Mouse (Mus musculus) telencephalon, adult 2 months (tissue): ENCODE measurements around the gene Lmx1a.

Source experiments
- DNase-seq: peaks from one replicate; pipeline ENCODE4 v3.0.0-alpha.2; 2011; ENCODE audit warnings: low read depth, low spot score

The Lmx1a gene

GRCm38 (mm10) chr1:167781787-167782484, 92.9 kb downstream of the Lmx1a start:
- DNase-seq, result peak; percentile 31

GRCm38 (mm10) chr1:167784067-167784466, 95.0 kb downstream of the Lmx1a start:
- DNase-seq, result no peak

GRCm38 (mm10) chr1:167788684-167789413, 99.8 kb downstream of the Lmx1a start:
- DNase-seq, result no peak

- DNase-seq, result no peak
Measured at GRCm38 (mm10) chr1:167789448-167789847, 100.4 kb downstream of the Lmx1a start.

- no peak for DNase-seq
Measured at GRCm38 (mm10) chr1:167790688-167791087, 101.7 kb downstream of the Lmx1a start.

- no peak for DNase-seq
Measured at GRCm38 (mm10) chr1:167791221-167791620, 102.2 kb downstream of the Lmx1a start.

GRCm38 (mm10) chr1:167801923-167802322, 112.9 kb downstream of the Lmx1a start:
- DNase-seq, result no peak

- no peak for DNase-seq
Measured at GRCm38 (mm10) chr1:167802510-167803271, 113.7 kb downstream of the Lmx1a start.

GRCm38 (mm10) chr1:167803351-167803981, 114.4 kb downstream of the Lmx1a start:
- DNase-seq, result no peak

GRCm38 (mm10) chr1:167804836-167805235, 115.8 kb downstream of the Lmx1a start:
- no peak for DNase-seq

GRCm38 (mm10) chr1:167811141-167811540, 122.1 kb downstream of the Lmx1a start:
- DNase-seq, result no peak

GRCm38 (mm10) chr1:167815166-167815565, 126.1 kb downstream of the Lmx1a start:
- DNase-seq, result no peak

- no peak for DNase-seq
Measured at GRCm38 (mm10) chr1:167817028-167817427, 128.0 kb downstream of the Lmx1a start.

- DNase-seq, result no peak
Measured at GRCm38 (mm10) chr1:167817616-167818015, 128.6 kb downstream of the Lmx1a start.

- no peak for DNase-seq
Measured at GRCm38 (mm10) chr1:167820031-167820430, 131.0 kb downstream of the Lmx1a start.

GRCm38 (mm10) chr1:167821125-167821524, 132.1 kb downstream of the Lmx1a start:
- no peak for DNase-seq

GRCm38 (mm10) chr1:167830291-167830690, 141.3 kb downstream of the Lmx1a start:
- DNase-seq, result no peak

- no peak for DNase-seq
Measured at GRCm38 (mm10) chr1:167831601-167832000, 142.6 kb downstream of the Lmx1a start.

- DNase-seq, result no peak
Measured at GRCm38 (mm10) chr1:167854801-167855200, 165.8 kb downstream of the Lmx1a start.

GRCm38 (mm10) chr1:167872028-167872427, 183.0 kb downstream of the Lmx1a start:
- no peak for DNase-seq

GRCm38 (mm10) chr1:167874099-167874498, 185.1 kb downstream of the Lmx1a start:
- DNase-seq, result no peak

- no peak for DNase-seq
Measured at GRCm38 (mm10) chr1:167877931-167878330, 188.9 kb downstream of the Lmx1a start.
